Mouse (Mus musculus) olfactory bulb, adult 2 months (tissue): Measurements from ENCODE around the gene Frmd6.

Experiments used
- CTCF ChIP-seq: fragments of 200-500 bp; IDR thresholded peaks from 2 replicates; pipeline ENCODE4 v1.5.1; 2012; ENCODE audit warnings: low read depth, mild to moderate bottlenecking, low read length, moderate library complexity; ENCODE audit not compliant: insufficient read depth
- POLR2A ChIP-seq: fragments of 200-500 bp; IDR thresholded peaks from 2 replicates; pipeline ENCODE4 v1.6.1; 2012; ENCODE audit warnings: mild to moderate bottlenecking, low read depth, low read length, moderate library complexity; ENCODE audit not compliant: insufficient read depth

DNA sequence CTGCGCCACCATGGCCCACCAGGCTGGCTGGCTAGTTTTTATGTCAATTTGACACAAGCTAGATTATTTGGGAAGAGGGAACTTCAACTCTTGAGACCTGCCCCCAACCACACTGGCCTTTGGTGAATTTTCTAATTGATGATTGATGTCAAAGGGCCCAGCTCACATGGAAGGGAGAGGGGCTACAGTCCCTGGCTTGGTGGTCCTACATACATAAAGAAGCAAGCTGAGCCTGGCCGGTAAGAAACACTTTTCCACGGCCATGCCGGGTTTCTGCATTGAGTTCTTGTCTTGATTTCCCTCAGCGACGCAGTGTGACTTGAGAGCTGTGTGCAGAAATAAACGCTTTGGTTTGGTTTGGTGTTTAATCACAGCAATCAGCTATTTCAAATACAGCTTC is 1.3 kb upstream of the Frmd6 start:
- TF ChIP-seq CTCF = no peak
- TF ChIP-seq POLR2A = no peak
